Mouse (Mus musculus): ENCODE results near the gene Tmem219. TPM values are rescaled to one million over a fixed set of nuclear protein-coding genes. Genes with fewer than 3 reads are reported as not detected.

Gene Tmem219
- polyA plus RNA-seq, 1 experiment: 30.7 TPM

DNA sequence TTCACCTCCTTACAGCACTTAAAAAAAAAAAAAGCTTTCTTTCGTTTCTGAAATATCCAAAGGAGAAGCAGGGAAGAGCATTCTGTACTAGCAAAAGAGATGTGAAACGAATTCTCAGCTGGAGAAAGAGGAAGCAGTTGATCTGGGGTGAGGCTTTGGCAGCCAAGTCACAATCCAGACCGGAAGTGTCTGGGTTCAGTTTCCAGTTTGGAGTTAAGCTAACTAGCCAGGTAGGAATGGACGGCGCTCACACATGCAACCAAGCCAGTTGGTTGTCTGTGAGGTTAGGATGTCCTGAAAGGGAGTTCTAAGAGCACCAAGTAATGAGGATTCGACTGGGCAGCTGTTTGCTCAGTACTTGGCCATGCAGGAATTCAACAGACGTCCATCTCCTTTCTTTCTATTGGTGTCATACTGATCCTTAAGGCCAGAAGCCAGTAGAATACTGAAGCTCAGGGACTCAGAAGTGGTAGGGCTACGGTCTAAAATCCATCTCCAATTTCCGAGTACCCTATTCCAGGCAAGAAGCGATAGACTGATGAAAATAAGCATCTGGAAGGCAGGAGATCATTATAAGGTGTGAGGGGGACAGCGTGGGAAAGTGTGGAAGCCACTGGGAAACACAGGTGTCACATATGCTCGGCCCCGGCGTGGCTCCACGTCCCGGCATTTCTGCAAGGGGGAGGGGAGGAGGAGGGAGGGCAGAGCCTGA, 25.2 kb downstream of the Tmem219 start:
- no peak overlapping the region for H3K27ac ChIP-seq (ENCODE audit: insufficient read depth, low read length)
- H3K4me1 ChIP-seq (ENCODE audit: control insufficient read depth, insufficient read depth, low read length): no peaks in the 10 kb centered on the region
- no peak for TF ChIP-seq CTCF (IDR thresholded peaks at IDR 0.05; ENCODE audit: borderline replicate concordance, insufficient read depth, low read length)
- no peak for TF ChIP-seq POLR2A (IDR thresholded peaks at IDR 0.05; ENCODE audit: low read depth, low read length)
- peak overlapping the region; percentile 71 for H3K4me3 ChIP-seq (ENCODE audit: insufficient read depth, low read length)

DNA sequence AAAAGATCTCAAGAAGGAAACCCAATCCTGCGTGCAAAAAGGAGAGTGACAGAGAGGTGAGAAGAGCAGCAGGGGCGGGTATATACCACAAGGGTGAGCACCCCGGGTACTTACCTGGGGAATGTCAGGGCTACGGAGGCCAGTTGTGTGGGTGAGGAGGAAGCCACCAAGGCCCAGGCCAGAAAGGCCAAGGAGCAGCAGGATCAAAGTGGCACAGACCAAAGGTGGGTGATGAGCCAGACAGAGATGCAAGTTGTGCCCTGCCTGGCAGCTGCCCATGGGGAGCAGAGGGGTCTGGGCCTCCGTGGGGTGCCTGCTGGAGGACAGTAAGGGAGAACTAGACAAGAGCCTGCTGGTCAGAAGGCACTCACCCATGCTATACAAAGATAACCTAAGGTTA, 25.8 kb downstream of the Tmem219 start:
- H3K4me3 ChIP-seq (ENCODE audit: insufficient read depth, low read length): no peak overlapping the region
- TF ChIP-seq CTCF (IDR thresholded peaks at IDR 0.05; ENCODE audit: borderline replicate concordance, insufficient read depth, low read length) (no peak), POLR2A (IDR thresholded peaks at IDR 0.05; ENCODE audit: low read depth, low read length) (no peak)

DNA sequence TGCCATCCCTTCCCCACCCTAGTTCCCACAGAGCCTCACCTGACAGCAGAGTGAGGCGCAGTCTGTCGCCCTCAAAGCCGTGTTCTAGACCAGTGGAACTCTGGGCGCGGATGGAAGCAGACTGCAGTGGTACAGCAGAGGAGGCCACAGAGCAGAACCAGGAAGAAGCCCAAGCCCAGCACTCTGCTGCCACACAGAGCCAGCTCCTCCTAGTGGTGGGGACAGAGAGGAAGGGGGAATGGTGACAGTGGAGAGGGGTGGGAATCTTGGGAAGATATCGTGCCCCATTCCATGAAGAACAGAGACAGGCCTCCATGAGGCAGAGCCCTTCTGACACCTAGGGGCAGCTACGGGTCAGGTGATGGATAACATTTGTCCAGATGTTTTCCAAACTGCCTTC, 33.9 kb downstream of the Tmem219 start:
- Histone ChIP-seq H3K4me3 (ENCODE audit: insufficient read depth, low read length) (no peak overlapping the region), H3K4me1 (ENCODE audit: control insufficient read depth, insufficient read depth, low read length) (no peaks in the 10 kb centered on the region), H3K27ac (ENCODE audit: insufficient read depth, low read length) (no peak overlapping the region)
- no peak for TF ChIP-seq POLR2A (IDR thresholded peaks at IDR 0.05; ENCODE audit: low read depth, low read length)
- peak; percentile 55; the same call in 1 of the 2 replicates for TF ChIP-seq CTCF (IDR thresholded peaks at IDR 0.05; ENCODE audit: borderline replicate concordance, insufficient read depth, low read length)

More for the DNA sequence above, 25.8 kb downstream of the Tmem219 start:
- no peaks in the 10 kb centered on the region for H3K4me1 ChIP-seq (ENCODE audit: control insufficient read depth, insufficient read depth, low read length)
- H3K27ac ChIP-seq (ENCODE audit: insufficient read depth, low read length): no peak overlapping the region

DNA sequence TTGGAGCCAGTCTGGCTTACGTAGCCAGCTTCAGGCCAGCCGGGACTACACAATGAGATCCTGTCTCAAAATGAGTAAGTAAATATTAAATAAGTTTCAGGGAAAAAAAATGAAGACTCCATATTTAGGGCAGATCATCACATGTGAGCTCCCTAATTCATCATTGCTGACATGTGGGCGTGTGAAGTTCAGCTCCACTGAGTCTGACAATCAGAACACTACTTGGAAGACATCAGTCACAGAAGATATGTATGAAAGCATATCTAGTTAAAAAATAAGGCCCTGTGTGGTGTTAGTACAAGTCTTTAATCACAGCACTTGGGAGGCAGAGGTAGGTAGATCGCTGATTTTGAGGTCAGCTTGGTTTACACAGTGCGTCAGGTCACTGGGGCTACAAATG, 35.4 kb downstream of the Tmem219 start:
- TF ChIP-seq CTCF (IDR thresholded peaks at IDR 0.05; ENCODE audit: borderline replicate concordance, insufficient read depth, low read length) (no peak), POLR2A (IDR thresholded peaks at IDR 0.05; ENCODE audit: low read depth, low read length) (no peak)
- H3K4me1 ChIP-seq (ENCODE audit: control insufficient read depth, insufficient read depth, low read length): no peaks in the 10 kb centered on the region
- H3K4me3 ChIP-seq (ENCODE audit: insufficient read depth, low read length): no peak overlapping the region
- no peak overlapping the region for H3K27ac ChIP-seq (ENCODE audit: insufficient read depth, low read length)

DNA sequence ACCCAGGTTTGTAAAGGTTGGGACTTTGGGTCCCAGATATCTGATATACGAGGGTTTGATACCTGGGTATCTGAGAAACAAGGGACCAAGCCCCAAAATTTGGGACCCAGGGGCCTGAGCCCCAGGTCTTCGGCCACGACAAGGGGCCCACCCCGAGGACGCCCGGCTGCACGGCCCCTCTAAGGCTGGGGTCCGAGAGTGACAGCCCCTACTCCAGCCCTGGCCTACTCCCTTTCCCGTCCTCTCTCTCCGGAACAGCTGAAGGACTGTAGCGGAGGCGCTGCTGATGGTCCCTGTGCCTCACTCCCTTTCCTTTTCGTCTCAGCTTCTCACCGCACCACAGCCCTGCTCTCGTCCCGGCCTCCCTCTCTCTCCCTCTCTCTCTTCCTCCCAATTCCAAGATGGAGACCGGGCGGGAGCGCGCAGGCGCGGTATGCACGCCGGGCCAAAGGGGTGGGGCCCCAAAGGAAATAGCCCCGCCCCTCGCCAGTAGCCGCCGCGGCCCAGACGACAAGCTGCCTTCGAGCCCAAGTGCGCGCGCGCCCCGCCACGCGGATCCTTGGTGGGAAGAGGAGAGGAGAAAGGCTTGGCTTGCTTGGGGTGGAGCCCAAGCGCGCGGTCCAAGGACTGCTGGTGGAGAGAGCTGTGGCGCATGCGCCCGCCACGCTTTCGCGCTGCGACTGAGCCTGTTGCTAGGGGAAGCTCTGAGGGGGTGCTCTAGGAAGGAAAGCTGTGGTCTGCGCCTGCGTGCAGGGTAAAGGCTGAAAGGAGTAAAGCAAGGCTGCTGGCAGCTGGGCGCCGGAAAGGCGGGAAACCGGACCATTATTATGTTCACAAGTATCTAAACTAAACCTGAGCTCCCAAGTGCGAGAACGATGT, 38.2 kb downstream of the Tmem219 start, which contains the start of gene Taok2:
Taok2 (minus strand) TSS at position 418 of the 879 bp plus-strand sequence.
- TF ChIP-seq CTCF (IDR thresholded peaks at IDR 0.05; ENCODE audit: borderline replicate concordance, insufficient read depth, low read length): no peak
- peak; percentile 98 for TF ChIP-seq POLR2A (IDR thresholded peaks at IDR 0.05; ENCODE audit: low read depth, low read length)
- no peaks in the 10 kb centered on the region; the same call in 1 of the 2 replicates for H3K4me1 ChIP-seq (ENCODE audit: control insufficient read depth, insufficient read depth, low read length)
- peak within 1 kb of the TSS; percentile 96 for H3K4me3 ChIP-seq (ENCODE audit: insufficient read depth, low read length)
- H3K27ac ChIP-seq (ENCODE audit: insufficient read depth, low read length): peak within 1 kb of the TSS; percentile 80

DNA sequence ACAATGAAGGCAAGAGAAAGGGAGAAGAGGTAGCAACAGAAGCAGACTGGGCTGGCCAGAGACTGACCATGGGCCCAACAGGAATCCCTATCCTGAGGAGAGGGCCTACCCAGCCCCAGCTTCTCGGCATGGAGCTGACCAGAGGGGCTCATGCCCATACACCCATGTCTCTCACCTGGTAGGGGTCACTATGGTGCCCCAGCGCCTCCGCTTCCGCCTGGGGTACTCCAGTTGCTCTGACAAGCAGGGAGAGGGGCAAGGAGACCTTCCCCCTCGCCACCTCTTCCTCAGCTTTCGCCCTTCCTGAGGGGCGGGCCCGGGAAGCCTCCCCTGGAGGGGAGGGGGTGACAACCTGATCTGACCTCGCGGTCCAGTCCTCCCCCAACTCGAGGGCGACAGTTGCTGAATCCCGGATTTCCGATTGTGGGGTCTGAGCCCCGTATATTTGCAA, 39.0 kb downstream of the Tmem219 start:
- no peak for TF ChIP-seq CTCF (IDR thresholded peaks at IDR 0.05; ENCODE audit: borderline replicate concordance, insufficient read depth, low read length)
- no peak for TF ChIP-seq POLR2A (IDR thresholded peaks at IDR 0.05; ENCODE audit: low read depth, low read length)
- H3K4me1 ChIP-seq (ENCODE audit: control insufficient read depth, insufficient read depth, low read length): no peaks in the 10 kb centered on the region; the same call in 1 of the 2 replicates
- H3K27ac ChIP-seq (ENCODE audit: insufficient read depth, low read length): no peak overlapping the region
- peak overlapping the region; percentile 96 for H3K4me3 ChIP-seq (ENCODE audit: insufficient read depth, low read length)

DNA sequence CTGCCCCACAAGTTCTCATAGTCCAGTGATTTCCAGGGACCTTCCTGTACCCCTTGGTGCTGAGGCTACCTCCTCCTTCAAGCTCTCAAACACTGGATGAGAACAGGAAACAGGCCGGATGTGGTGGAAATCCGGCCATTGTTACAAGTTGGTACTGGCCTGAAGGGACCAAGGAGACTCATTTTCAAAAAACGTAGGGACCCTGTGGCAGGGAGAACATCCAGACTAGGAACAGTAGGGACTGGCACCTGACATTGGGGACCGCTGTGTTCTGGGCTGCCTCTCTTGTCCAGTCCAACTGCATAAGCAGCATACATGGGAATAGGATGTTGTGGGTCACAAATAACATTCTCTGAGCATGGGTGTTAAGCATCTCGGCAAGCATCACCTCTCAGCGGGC, 41.7 kb downstream of the Tmem219 start:
- Histone ChIP-seq H3K27ac (ENCODE audit: insufficient read depth, low read length) (no peak overlapping the region), H3K4me1 (ENCODE audit: control insufficient read depth, insufficient read depth, low read length) (no peaks in the 10 kb centered on the region; the same call in 1 of the 2 replicates), H3K4me3 (ENCODE audit: insufficient read depth, low read length) (no peak overlapping the region)
- TF ChIP-seq POLR2A (IDR thresholded peaks at IDR 0.05; ENCODE audit: low read depth, low read length) (no peak), CTCF (IDR thresholded peaks at IDR 0.05; ENCODE audit: borderline replicate concordance, insufficient read depth, low read length) (no peak)

DNA sequence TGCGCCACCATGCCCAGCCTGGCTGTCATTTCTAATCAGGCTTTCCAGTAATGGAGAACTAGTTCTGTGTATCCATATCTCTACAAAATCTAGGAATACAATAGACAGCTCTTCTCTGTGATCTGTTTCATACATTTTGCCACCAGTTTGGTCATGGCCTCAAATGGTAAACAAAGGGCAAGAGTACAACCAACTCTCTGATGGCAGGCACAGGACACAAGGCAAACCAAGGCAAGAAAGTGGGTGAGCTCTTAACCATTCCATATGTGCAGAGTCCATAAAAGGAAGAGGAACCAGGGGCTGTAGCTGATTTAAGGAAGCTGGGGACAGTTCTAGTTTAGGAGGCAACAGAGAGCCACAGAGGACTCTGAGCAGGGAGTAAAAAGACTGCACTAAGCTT, 45.5 kb downstream of the Tmem219 start:
- no peak for TF ChIP-seq POLR2A (IDR thresholded peaks at IDR 0.05; ENCODE audit: low read depth, low read length)
- no peak for TF ChIP-seq CTCF (IDR thresholded peaks at IDR 0.05; ENCODE audit: borderline replicate concordance, insufficient read depth, low read length)
- H3K4me3 ChIP-seq (ENCODE audit: insufficient read depth, low read length): no peak overlapping the region
- H3K4me1 ChIP-seq (ENCODE audit: control insufficient read depth, insufficient read depth, low read length): no peaks in the 10 kb centered on the region; the same call in 1 of the 2 replicates
- H3K27ac ChIP-seq (ENCODE audit: insufficient read depth, low read length): no peak overlapping the region

DNA sequence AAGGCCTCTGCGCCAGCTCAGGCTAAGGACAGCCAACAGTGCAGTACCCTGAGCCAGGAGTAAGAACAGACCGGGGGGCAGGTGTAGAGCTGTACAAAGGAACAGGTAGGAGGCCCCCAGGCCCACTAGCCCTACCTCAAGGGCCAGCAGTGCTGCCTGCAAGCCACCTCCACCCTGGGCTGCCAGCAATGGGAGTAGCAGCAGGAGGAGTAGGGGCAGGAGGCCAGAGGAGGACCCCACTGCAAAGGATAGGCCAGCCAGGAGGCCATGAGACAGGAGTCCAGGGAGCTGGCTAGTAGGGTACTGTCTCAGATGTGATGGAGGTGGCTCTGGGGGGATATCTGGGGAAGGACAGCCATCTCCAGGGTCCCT, 52.2 kb downstream of the Tmem219 start:
- no peak overlapping the region for H3K4me3 ChIP-seq (ENCODE audit: insufficient read depth, low read length)
- no peaks in the 10 kb centered on the region for H3K4me1 ChIP-seq (ENCODE audit: control insufficient read depth, insufficient read depth, low read length)
- no peak for TF ChIP-seq POLR2A (IDR thresholded peaks at IDR 0.05; ENCODE audit: low read depth, low read length)
- TF ChIP-seq CTCF (IDR thresholded peaks at IDR 0.05; ENCODE audit: borderline replicate concordance, insufficient read depth, low read length): no peak
- H3K27ac ChIP-seq (ENCODE audit: insufficient read depth, low read length): no peak overlapping the region
